Mouse (Mus musculus) intestine, embryonic 14.5 days (tissue): ENCODE measurements at regions not wholly inside any gene's neighbourhood (a gene's known extent, or its start where the extent isn't known, plus 50 kb on each side); places are given as distances from the start of the nearest gene placed in this dataset.
A peak's percentile ranks its signal among the peaks of the same experiment; 100 is the strongest.

Source experiments
- ATAC-seq: fragments of 200-750 bp; cut with Nextera tagmentation; replicated peaks from 2 replicates; pipeline ENCODE4 v1.8.0; 2017; ENCODE audit warnings: low read depth, moderate number of reproducible peaks, moderate TSS enrichment, moderate library complexity; ENCODE audit not compliant: low FRiP score, low TSS enrichment
- DNase-seq: peaks from one replicate; pipeline ENCODE4 v3.0.0-alpha.2; 2018; ENCODE audit warnings: low spot score
- H3K27ac ChIP-seq: fragments of 300-500 bp; sonication (generic); 2 replicates; pipeline ENCODE4 v1.5.1; 2014; ENCODE audit warnings: low read depth, mild to moderate bottlenecking, control low read depth
- H3K27me3 ChIP-seq: fragments of 300-500 bp; sonication (generic); replicated peaks from 2 replicates; pipeline ENCODE4 v1.6.1; 2014; ENCODE audit warnings: low read length, control low read depth; ENCODE audit not compliant: control insufficient read depth, insufficient read depth
- H3K36me3 ChIP-seq: fragments of 300-500 bp; sonication (generic); 2 replicates; pipeline ENCODE4 v1.6.1; 2014; ENCODE audit warnings: low read length, control low read depth; ENCODE audit not compliant: control insufficient read depth, insufficient read depth
- H3K4me1 ChIP-seq: fragments of 300-500 bp; sonication (generic); replicated peaks from 2 replicates; pipeline ENCODE4 v1.6.1; 2014; ENCODE audit warnings: low read length, control low read depth, mixed read lengths; ENCODE audit not compliant: control insufficient read depth, insufficient read depth
- H3K4me2 ChIP-seq: fragments of 300-500 bp; sonication (generic); 2 replicates; pipeline ENCODE4 v1.6.1; 2014; ENCODE audit warnings: low read length
- H3K4me3 ChIP-seq: fragments of 300-500 bp; sonication (generic); 2 replicates; pipeline ENCODE4 v1.5.1; 2014; ENCODE audit warnings: low read depth, low read length, control low read depth, mixed read lengths
- H3K9ac ChIP-seq: fragments of 300-500 bp; sonication (generic); 2 replicates; pipeline ENCODE4 v1.6.1; 2014; ENCODE audit warnings: mild to moderate bottlenecking, low read length
- H3K9me3 ChIP-seq: fragments of 300-500 bp; sonication (generic); 2 replicates; pipeline ENCODE4 v1.6.1; 2016; ENCODE audit warnings: low read length, control low read depth; ENCODE audit not compliant: control insufficient read depth
- WGBS: fragments of 180-500 bp; shearing (Covaris S2); extraction: QIAGEN DNeasy Blood & Tissue Kit; methylation state at CpG from one replicate; pipeline ENCODE4 v1.1.7; 2014; 5-methylcytosine and 5-hydroxymethylcytosine counted together

GRCm38 (mm10) chr10:19195676-19196075 lies 160.7 kb upstream of the Olig3 start:
- Histone ChIP-seq H3K4me1 (peaks cover 10% of the 10 kb centered on the region; the same call in 1 of the 2 replicates), H3K4me3 (no peak overlapping the region), H3K9ac (no peak overlapping the region), H3K27me3 (no peaks in the 10 kb centered on the region), H3K36me3 (no peaks in the 10 kb centered on the region), H3K4me2 (no peak overlapping the region), H3K9me3 (no peaks in the 10 kb centered on the region), H3K27ac (no peak overlapping the region)
- no peak for ATAC-seq
- 69% methylated on average over 7 of the region's 7 CpGs for WGBS
- no peak for DNase-seq

GRCm38 (mm10) chr10:19194646-19195045 lies 161.7 kb upstream of the Olig3 start:
- no peak overlapping the region for H3K4me2 ChIP-seq
- peaks cover 10% of the 10 kb centered on the region; the same call in 1 of the 2 replicates for H3K4me1 ChIP-seq
- no peak overlapping the region for H3K9ac ChIP-seq
- H3K27me3 ChIP-seq = no peaks in the 10 kb centered on the region
- ATAC-seq = no peak
- H3K4me3 ChIP-seq = no peak overlapping the region
- no peaks in the 10 kb centered on the region for H3K36me3 ChIP-seq
- DNase-seq = no peak
- no peaks in the 10 kb centered on the region for H3K9me3 ChIP-seq
- 91% methylated on average over 3 of the region's 3 CpGs for WGBS
- H3K27ac ChIP-seq = no peak overlapping the region

- H3K4me3 ChIP-seq = no peak overlapping the region
- WGBS = 72% methylated on average over 5 of the region's 5 CpGs
- no peaks in the 10 kb centered on the region for H3K27me3 ChIP-seq
- H3K4me1 ChIP-seq = peaks cover 17% of the 10 kb centered on the region
- no peak overlapping the region for H3K9ac ChIP-seq
- no peaks in the 10 kb centered on the region for H3K36me3 ChIP-seq
- H3K9me3 ChIP-seq = no peaks in the 10 kb centered on the region
- no peak overlapping the region for H3K4me2 ChIP-seq
- no peak for ATAC-seq
- DNase-seq = no peak
- no peak overlapping the region for H3K27ac ChIP-seq
These were observed 163.2 kb upstream of the Olig3 start for GRCm38 (mm10) chr10:19192971-19193758.

- H3K27ac ChIP-seq = no peak overlapping the region
- DNase-seq = no peak
- WGBS = 19% methylated on average over 1 of the region's 1 CpGs
These were observed 164.1 kb upstream of the Olig3 start for GRCm38 (mm10) chr10:19192221-19192620.

GRCm38 (mm10) chr10:19188082-19188742 lies 168.1 kb upstream of the Olig3 start:
- 14% methylated on average over 13 of the region's 13 CpGs for WGBS
- DNase-seq = peak; percentile 68
- 0 out of 2 replicates have a peak, but pooled peaks have one; percentile 35 for ATAC-seq
- Histone ChIP-seq H3K9ac (peak overlapping the region; percentile 23; the same call in 1 of the 2 replicates), H3K36me3 (no peaks in the 10 kb centered on the region), H3K27me3 (no peaks in the 10 kb centered on the region), H3K4me2 (peak overlapping the region; percentile 46), H3K9me3 (no peaks in the 10 kb centered on the region), H3K4me3 (peak overlapping the region; percentile 18; the same call in 1 of the 2 replicates), H3K27ac (0 out of 2 replicates have a peak overlapping the region, but pooled peaks have one; percentile 27), H3K4me1 (peaks cover 17% of the 10 kb centered on the region)

More at GRCm38 (mm10) chr10:19192221-19192620, 164.1 kb upstream of the Olig3 start:
- H3K27me3 ChIP-seq = no peaks in the 10 kb centered on the region
- no peaks in the 10 kb centered on the region for H3K36me3 ChIP-seq
- no peak overlapping the region for H3K4me3 ChIP-seq
- no peaks in the 10 kb centered on the region for H3K9me3 ChIP-seq
- H3K4me2 ChIP-seq = no peak overlapping the region
- H3K4me1 ChIP-seq = peaks cover 17% of the 10 kb centered on the region
- no peak overlapping the region for H3K9ac ChIP-seq
- no peak for ATAC-seq

- no peak overlapping the region for H3K9ac ChIP-seq
- 0 out of 2 replicates have a peak overlapping the region, but pooled peaks have one; percentile 18 for H3K4me3 ChIP-seq
- 48% methylated on average over 4 of the region's 4 CpGs for WGBS
- DNase-seq = no peak
- peaks cover 15% of the 10 kb centered on the region for H3K4me1 ChIP-seq
- no peak overlapping the region for H3K27ac ChIP-seq
- H3K36me3 ChIP-seq = no peaks in the 10 kb centered on the region
- H3K4me2 ChIP-seq = peak overlapping the region; percentile 46
- no peak for ATAC-seq
- no peaks in the 10 kb centered on the region for H3K27me3 ChIP-seq
- H3K9me3 ChIP-seq = no peaks in the 10 kb centered on the region
These were observed 168.6 kb upstream of the Olig3 start for GRCm38 (mm10) chr10:19187716-19188081.

- Histone ChIP-seq H3K4me1 (peaks cover 10% of the 10 kb centered on the region), H3K4me3 (no peak overlapping the region), H3K4me2 (no peak overlapping the region), H3K9me3 (no peaks in the 10 kb centered on the region), H3K27ac (no peak overlapping the region), H3K9ac (no peak overlapping the region), H3K27me3 (no peaks in the 10 kb centered on the region), H3K36me3 (no peaks in the 10 kb centered on the region)
- 90% methylated on average over 2 of the region's 2 CpGs for WGBS
- DNase-seq (no peak), ATAC-seq (no peak)
These were observed 169.2 kb upstream of the Olig3 start for GRCm38 (mm10) chr10:19187084-19187615.

- DNase-seq (peak; percentile 79), ATAC-seq (peak; percentile 76; the same call in 1 of the 2 replicates)
- 9% methylated on average over 18 of the region's 18 CpGs for WGBS
- H3K27ac ChIP-seq = no peak overlapping the region
- H3K4me3 ChIP-seq = peak overlapping the region; percentile 26
- no peaks in the 10 kb centered on the region for H3K9me3 ChIP-seq
- peaks cover 7% of the 10 kb centered on the region for H3K4me1 ChIP-seq
- 0 out of 2 replicates have a peak overlapping the region, but pooled peaks have one; percentile 10 for H3K9ac ChIP-seq
- no peaks in the 10 kb centered on the region for H3K36me3 ChIP-seq
- H3K4me2 ChIP-seq = peak overlapping the region; percentile 49
- H3K27me3 ChIP-seq = no peaks in the 10 kb centered on the region
These were observed 170.3 kb upstream of the Olig3 start for GRCm38 (mm10) chr10:19185790-19186581.
